Mouse (Mus musculus): Measurements from ENCODE around the gene Npr1.

DNA sequence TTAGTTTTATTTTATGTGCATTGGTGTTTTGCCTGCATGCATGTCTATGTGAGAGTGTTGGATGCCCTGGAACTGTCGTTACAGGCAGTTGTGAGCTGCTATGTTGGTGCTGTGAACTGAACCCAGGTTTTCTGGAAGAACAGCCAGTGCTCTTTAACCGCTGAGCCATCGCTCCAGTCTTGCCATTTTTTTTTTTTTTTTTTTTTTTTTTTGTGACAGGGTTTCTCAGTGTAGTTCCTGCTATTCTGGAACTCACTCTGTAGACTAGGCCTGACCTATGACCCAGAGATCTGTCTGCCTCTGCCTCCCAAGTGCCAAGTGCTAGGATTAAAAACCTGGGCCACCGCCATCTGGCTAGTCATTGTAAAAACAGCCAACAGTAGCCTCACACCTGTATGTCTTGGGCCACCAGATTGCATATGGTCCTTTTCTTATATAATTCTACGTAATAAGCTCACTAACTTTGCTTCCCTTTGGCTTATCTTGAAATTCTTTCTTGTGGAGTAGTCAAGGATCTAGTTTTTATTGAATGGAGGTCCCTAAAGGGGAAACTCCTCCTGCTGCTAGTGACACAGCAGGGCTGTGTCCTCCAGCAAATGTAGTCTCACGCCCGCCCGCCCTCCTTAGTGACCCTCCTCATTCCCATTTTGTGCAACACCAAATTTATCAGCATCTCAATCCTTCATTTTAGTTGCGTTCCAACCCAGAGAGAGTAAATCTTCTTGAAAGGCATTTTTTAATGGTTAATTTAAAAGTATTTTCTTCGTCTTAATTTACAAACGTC is 20.1 kb downstream of the Npr1 start:
- TF ChIP-seq MYOD1 (IDR thresholded peaks at IDR 0.05; ENCODE audit: control insufficient read depth in 1 of 3, insufficient read length in 2 of 3, low read depth in 2 of 3), result no peak
- no peak for TF ChIP-seq CEBPB (IDR thresholded peaks at IDR 0.05; ENCODE audit: insufficient read depth, poor library complexity, severe bottlenecking)
- no peak for TF ChIP-seq MYOG (IDR thresholded peaks at IDR 0.05; ENCODE audit: control insufficient read depth in 1 of 3, insufficient read depth in 1 of 3, insufficient read length in 2 of 3, low read depth in 2 of 3)
- no peak for TF ChIP-seq POLR2A (IDR thresholded peaks at IDR 0.05; ENCODE audit: insufficient read length, low read depth)
- no peak for TF ChIP-seq USF1 (IDR thresholded peaks at IDR 0.05; ENCODE audit: low read depth)

Data from myocyte (in vitro differentiated cells).